Mouse (Mus musculus): ENCODE results near the gene Ifit1bl2. TPM values are rescaled to one million over a fixed set of nuclear protein-coding genes. Genes with fewer than 3 reads are reported as not detected.
"Not testable (repeated sequence)": the region's sequence is repeated elsewhere in the genome, so short reads cannot be mapped to it uniquely, and the experiment has no call there.

The Ifit1bl2 gene
- total RNA-seq, 2 experiments from 2014 or later: 0.10 to 0.13 TPM

GRCm38 (mm10) chr19:34612243-34613001 is 28.1 kb downstream of the Ifit1bl2 start:
- not testable (repeated sequence) for DNase-seq (ENCODE audit: low spot score in 2 of 2)

- not testable (repeated sequence) for DNase-seq (ENCODE audit: low spot score in 2 of 2)
Observed at GRCm38 (mm10) chr19:34610118-34610517, 30.4 kb downstream of the Ifit1bl2 start.

GRCm38 (mm10) chr19:34607237-34608051 is 33.1 kb downstream of the Ifit1bl2 start, which contains the start of gene Ifit3b:
Ifit3b (plus strand) TSS chr19:34607970.
- peak in 1 of 2 experiments; percentile 40 for DNase-seq (ENCODE audit: low spot score in 2 of 2)

GRCm38 (mm10) chr19:34605472-34605871 is 35.1 kb downstream of the Ifit1bl2 start:
- no peak for DNase-seq (ENCODE audit: low spot score in 2 of 2)

GRCm38 (mm10) chr19:34601888-34602287 is 38.7 kb downstream of the Ifit1bl2 start, which contains the start of gene Ifit1bl1:
Ifit1bl1 (minus strand) TSS chr19:34601956.
- DNase-seq (ENCODE audit: low spot score in 2 of 2): not testable (repeated sequence)

GRCm38 (mm10) chr19:34599250-34599649 is 41.3 kb downstream of the Ifit1bl2 start:
- not testable (repeated sequence) for DNase-seq (ENCODE audit: low spot score in 2 of 2)

GRCm38 (mm10) chr19:34598341-34598740 is 42.2 kb downstream of the Ifit1bl2 start:
- DNase-seq (ENCODE audit: low spot score in 2 of 2): no peak

- DNase-seq (ENCODE audit: low spot score in 2 of 2): no peak
Observed at GRCm38 (mm10) chr19:34596811-34597210, 43.7 kb downstream of the Ifit1bl2 start.

GRCm38 (mm10) chr19:34594523-34594922 is 46.0 kb downstream of the Ifit1bl2 start:
- not testable (repeated sequence) for DNase-seq (ENCODE audit: low spot score in 2 of 2)

GRCm38 (mm10) chr19:34593456-34593855 is 47.1 kb downstream of the Ifit1bl2 start:
- DNase-seq (ENCODE audit: low spot score in 2 of 2): no peak

- DNase-seq (ENCODE audit: low spot score in 2 of 2): no peak
Observed at GRCm38 (mm10) chr19:34588959-34589358, 51.6 kb downstream of the Ifit1bl2 start.

- DNase-seq (ENCODE audit: low spot score in 2 of 2): not testable (repeated sequence)
Observed at GRCm38 (mm10) chr19:34587898-34588692, 52.4 kb downstream of the Ifit1bl2 start.

GRCm38 (mm10) chr19:34585740-34586458 is 54.6 kb downstream of the Ifit1bl2 start:
- DNase-seq (ENCODE audit: low spot score in 2 of 2): not testable (repeated sequence)

GRCm38 (mm10) chr19:34583126-34583766 is 57.3 kb downstream of the Ifit1bl2 start, which contains the start of gene Ifit3:
Ifit3 (plus strand) TSS chr19:34583531.
- not testable (repeated sequence) for DNase-seq (ENCODE audit: low spot score in 2 of 2)

- DNase-seq (ENCODE audit: low spot score in 2 of 2): not testable (repeated sequence)
Observed at GRCm38 (mm10) chr19:34582696-34583095, 57.8 kb downstream of the Ifit1bl2 start.

GRCm38 (mm10) chr19:34577121-34577520 is 63.4 kb downstream of the Ifit1bl2 start:
- DNase-seq (ENCODE audit: low spot score in 2 of 2): no peak

- DNase-seq (ENCODE audit: low spot score in 2 of 2): no peak
Observed at GRCm38 (mm10) chr19:34573650-34574049, 66.9 kb downstream of the Ifit1bl2 start.

GRCm38 (mm10) chr19:34571080-34571479 is 69.5 kb downstream of the Ifit1bl2 start:
- no peak for DNase-seq (ENCODE audit: low spot score in 2 of 2)

GRCm38 (mm10) chr19:34569896-34570476 is 70.6 kb downstream of the Ifit1bl2 start:
- DNase-seq (ENCODE audit: low spot score in 2 of 2): no peak
